ENCODE assay signal across 8 mouse cellular contexts in genomic region chr1:121398986-121399881, GRCm38 (mm10). TPM values are rescaled to one million over a fixed set of nuclear protein-coding genes. Genes with fewer than 3 reads are reported as not detected.
DNase-seq lines count a peak whose midpoint lies in the region; ATAC-seq and TF ChIP-seq lines count a peak whose summit lies in the region.

No protein-coding gene starts in this region.

- DNase-seq in embryo, embryonic 10 days (ENCODE audit: low spot score), result peak; percentile 11
- DNase-seq in embryo, embryonic 10.5 days (ENCODE audit: low spot score), result no peak
- DNase-seq in lung, postnatal 0 days (ENCODE audit: low spot score), result no peak
- DNase-seq in lung, postnatal 36 days, result no peak

- no peak for TF ChIP-seq POLR2A in myocyte (IDR thresholded peaks at IDR 0.05; ENCODE audit: insufficient read length, low read depth)

- H3K27me3 ChIP-seq in lung, postnatal 0 days (replicated peaks; ENCODE audit: insufficient read depth, low read length), result no peaks in the 10 kb centered on the region
- no peaks in the 10 kb centered on the region for H3K27me3 ChIP-seq in hindbrain, embryonic 12.5 days
- no peaks in the 10 kb centered on the region for H3K27me3 ChIP-seq in myocyte (ENCODE audit: control insufficient read depth, insufficient read depth, insufficient read length)

- H3K4me2 ChIP-seq in lung, postnatal 0 days (replicated peaks; ENCODE audit: low read depth, low read length), result no peak overlapping the region
- H3K4me2 ChIP-seq in hindbrain, embryonic 12.5 days (replicated peaks), result no peak overlapping the region
- peak overlapping the region; percentile 56 for H3K4me2 ChIP-seq in myocyte (ENCODE audit: low read depth)

- ATAC-seq in lung, postnatal 0 days, result peak; percentile 31; the same call in 1 of the 2 replicates
- ATAC-seq in hindbrain, embryonic 12.5 days (ENCODE audit: low FRiP score), result peak; percentile 57; the same call in 1 of the 2 replicates
- no peak for ATAC-seq in granulocyte monocyte progenitor cell, adult 5-6 weeks (replicated peaks; ENCODE audit: poor library complexity, severe bottlenecking)
- no peak for ATAC-seq in megakaryocyte, adult 5-6 weeks (ENCODE audit: poor library complexity, severe bottlenecking)

- H3ac ChIP-seq in myocyte (ENCODE audit: control insufficient read depth, insufficient read length), result no peak overlapping the region

- H3K4me1 ChIP-seq in lung, postnatal 0 days (ENCODE audit: insufficient read depth, low read depth, low read length), result no peaks in the 10 kb centered on the region
- no peaks in the 10 kb centered on the region for H3K4me1 ChIP-seq in hindbrain, embryonic 12.5 days

- no peaks in the 10 kb centered on the region for H3K36me3 ChIP-seq in lung, postnatal 0 days (ENCODE audit: insufficient read depth, low read length)
- H3K36me3 ChIP-seq in hindbrain, embryonic 12.5 days, result no peaks in the 10 kb centered on the region
- H3K36me3 ChIP-seq in myocyte (ENCODE audit: control insufficient read depth, insufficient read depth), result no peaks in the 10 kb centered on the region

- 38% methylated on average over 14 of the region's 14 CpGs for WGBS in lung, postnatal 0 days
- 81% methylated on average over 14 of the region's 14 CpGs for WGBS in hindbrain, embryonic 12.5 days

- H3K9me3 ChIP-seq in lung, postnatal 0 days (ENCODE audit: low read length), result no peaks in the 10 kb centered on the region
- H3K9me3 ChIP-seq in hindbrain, embryonic 12.5 days (replicated peaks), result no peaks in the 10 kb centered on the region

- no peak overlapping the region for H3K9ac ChIP-seq in lung, postnatal 0 days (replicated peaks; ENCODE audit: low read depth)
- H3K9ac ChIP-seq in hindbrain, embryonic 12.5 days, result no peak overlapping the region

- H3K79me2 ChIP-seq in myocyte (ENCODE audit: control insufficient read depth, insufficient read depth), result no peaks in the 10 kb centered on the region

- TF ChIP-seq EP300 in lung, postnatal 0 days (IDR thresholded peaks at IDR 0.05), result no peak

- H3K27ac ChIP-seq in lung, postnatal 0 days (ENCODE audit: low read length), result no peak overlapping the region
- H3K27ac ChIP-seq in hindbrain, embryonic 12.5 days, result no peak overlapping the region

- no peak overlapping the region for H3K4me3 ChIP-seq in lung, postnatal 0 days (ENCODE audit: low read depth, low read length)
- no peak overlapping the region for H3K4me3 ChIP-seq in hindbrain, embryonic 12.5 days
- H3K4me3 ChIP-seq in myocyte, result no peak overlapping the region

- no peak for TF ChIP-seq CTCF in lung, postnatal 0 days (IDR thresholded peaks at IDR 0.05)

TF ChIP-seq in myocyte, 11 proteins besides CTCF, POLR2A, EP300 and RAD21:
- TF ChIP-seq MAX (IDR thresholded peaks at IDR 0.05; ENCODE audit: low read depth), result no peak
- TF ChIP-seq SRF (IDR thresholded peaks at IDR 0.05; ENCODE audit: control insufficient read depth, insufficient read length, low read depth), result no peak
- TF ChIP-seq TCF3 (IDR thresholded peaks at IDR 0.05; ENCODE audit: insufficient read length, low read depth), result no peak
- TF ChIP-seq REST (IDR thresholded peaks at IDR 0.05; ENCODE audit: insufficient read depth, insufficient read length), result no peak
- no peak for TF ChIP-seq TCF12 (IDR thresholded peaks at IDR 0.05; ENCODE audit: insufficient read depth, poor library complexity, severe bottlenecking)
- TF ChIP-seq CEBPB (IDR thresholded peaks at IDR 0.05; ENCODE audit: insufficient read depth, poor library complexity, severe bottlenecking), result no peak
- no peak for TF ChIP-seq E2F4 (IDR thresholded peaks at IDR 0.05; ENCODE audit: insufficient read depth)

RNA-seq across cellular contexts. Expression of gene Ccdc93, which starts 31.6 kb away (rescaled TPM):
- polyA plus RNA-seq in lung, postnatal 0 days (2015; fragmentation: Nextera tagmentation; extraction: Ambion mirVana), result 3.4 and 4.7 TPM in 2 replicates
- polyA plus RNA-seq in hindbrain, embryonic 12.5 days (2016; fragmentation: Nextera tagmentation; extraction: Ambion mirVana), result 14.9 and 15.8 TPM in 2 replicates
- polyA plus RNA-seq in myocyte (2012; fragmentation: generic; extraction: Trizol), result 5.2 TPM
- total RNA-seq in granulocyte monocyte progenitor cell, adult 5-6 weeks (2014; fragmentation: Nextera tagmentation), result 19.2 and 19.5 TPM in 2 replicates
- 24.8 and 32.0 TPM in 2 replicates for total RNA-seq in granulocyte monocyte progenitor cell, adult 5-6 weeks (2017)
- total RNA-seq in megakaryocyte, adult 5-6 weeks (2015), result 9.4 and 11.5 TPM in 2 replicates
- total RNA-seq in megakaryocyte, adult 5-6 weeks (2017), result 18.9 and 19.3 TPM in 2 replicates

Comparison
In these comparisons a context has a peak if more than half of its experiments do, and no peak if none do; other contexts are left out.
1. ATAC-seq: peak in lung, postnatal 0 days (single experiment) and hindbrain, embryonic 12.5 days (single experiment); none in granulocyte monocyte progenitor cell, adult 5-6 weeks (single experiment) and megakaryocyte, adult 5-6 weeks (single experiment).